Comparison of ENCODE assay signal across 10 mouse cellular contexts in genomic region chr12:15896511-15896910, GRCm38 (mm10).
DNase-seq lines count a peak whose midpoint lies in the region; ATAC-seq lines count a peak whose summit lies in the region.
"Had no signal": no experiment of that assay in that cellular context is flagged by ENCODE, and none has a peak within 500 bp of the region (broad histone marks: within the 10 kb centered on the region; RNA-seq: fewer than 3 reads in every experiment).

No protein-coding gene starts in this region.

- intact Hi-C loops in gastrocnemius, postnatal 14 days (cut with DNase I; ENCODE audit: low total_unique reads), result no loop called here

- H3K9me3 ChIP-seq in hindbrain, embryonic 16.5 days (ENCODE audit: control insufficient read depth, low read length), result no peaks in the 10 kb centered on the region
- no peaks in the 10 kb centered on the region for H3K9me3 ChIP-seq in hindbrain, embryonic 13.5 days
- no peaks in the 10 kb centered on the region for H3K9me3 ChIP-seq in liver, embryonic 12.5 days (replicated peaks)
- H3K9me3 ChIP-seq in heart, embryonic 12.5 days (replicated peaks), result no peaks in the 10 kb centered on the region

- H3K4me3 ChIP-seq in hindbrain, embryonic 16.5 days (ENCODE audit: low read length), result no peak overlapping the region
- H3K4me3 ChIP-seq in hindbrain, embryonic 13.5 days, result no peak overlapping the region
- no peak overlapping the region for H3K4me3 ChIP-seq in liver, embryonic 12.5 days
- H3K4me3 ChIP-seq in heart, embryonic 12.5 days, result no peak overlapping the region

- H3K4me2 ChIP-seq in hindbrain, embryonic 16.5 days (ENCODE audit: low read length), result no peak overlapping the region
- H3K4me2 ChIP-seq in hindbrain, embryonic 13.5 days, result no peak overlapping the region
- no peak overlapping the region for H3K4me2 ChIP-seq in liver, embryonic 12.5 days
- no peak overlapping the region for H3K4me2 ChIP-seq in heart, embryonic 12.5 days

- H3K9ac ChIP-seq in hindbrain, embryonic 16.5 days (ENCODE audit: low read depth, low read length), result no peak overlapping the region
- no peak overlapping the region for H3K9ac ChIP-seq in hindbrain, embryonic 13.5 days
- no peak overlapping the region for H3K9ac ChIP-seq in liver, embryonic 12.5 days
- no peak overlapping the region for H3K9ac ChIP-seq in heart, embryonic 12.5 days

- no peak overlapping the region for H3K27ac ChIP-seq in hindbrain, embryonic 16.5 days (ENCODE audit: low read depth, low read length)
- no peak overlapping the region for H3K27ac ChIP-seq in hindbrain, embryonic 13.5 days
- H3K27ac ChIP-seq in liver, embryonic 12.5 days, result no peak overlapping the region
- no peak overlapping the region for H3K27ac ChIP-seq in heart, embryonic 12.5 days (ENCODE audit: poor library complexity, severe bottlenecking)

- ATAC-seq in hindbrain, embryonic 16.5 days, result peak; percentile 87
- no peak for ATAC-seq in hindbrain, embryonic 13.5 days (ENCODE audit: low FRiP score)
- peak; percentile 94 for ATAC-seq in inflammation-experienced regulatory T-cells, adult 6 months
- ATAC-seq in neutrophil, adult 5-6 weeks (ENCODE audit: extremely low read depth, insufficient number of reproducible peaks, low FRiP score, poor library complexity, severe bottlenecking), result peak; percentile 77; the same call in 1 of the 2 replicates
- no peak for ATAC-seq in liver, embryonic 12.5 days
- no peak for ATAC-seq in heart, embryonic 12.5 days (ENCODE audit: insufficient number of reproducible peaks, low FRiP score)

- peak; percentile 74 for DNase-seq in Muller cell, postnatal 12 days (ENCODE audit: inconsistent ontology term)
- DNase-seq in gastrocnemius, postnatal 14 days, result no peak
- DNase-seq: liver; thymus, adult 18-20 months had no signal

- H3K36me3 ChIP-seq in hindbrain, embryonic 16.5 days (ENCODE audit: control insufficient read depth, insufficient read depth, low read length), result no peaks in the 10 kb centered on the region
- H3K36me3 ChIP-seq in hindbrain, embryonic 13.5 days, result no peaks in the 10 kb centered on the region
- no peaks in the 10 kb centered on the region for H3K36me3 ChIP-seq in liver, embryonic 12.5 days
- no peaks in the 10 kb centered on the region for H3K36me3 ChIP-seq in heart, embryonic 12.5 days

- H3K4me1 ChIP-seq in hindbrain, embryonic 16.5 days (ENCODE audit: control insufficient read depth, insufficient read depth, low read depth, low read length), result peaks cover 3% of the 10 kb centered on the region; the same call in 1 of the 2 replicates
- H3K4me1 ChIP-seq in hindbrain, embryonic 13.5 days (replicated peaks), result no peaks in the 10 kb centered on the region
- H3K4me1 ChIP-seq in liver, embryonic 12.5 days, result no peaks in the 10 kb centered on the region
- H3K4me1 ChIP-seq in heart, embryonic 12.5 days (replicated peaks), result peaks cover 5% of the 10 kb centered on the region; the same call in 1 of the 2 replicates

- H3K27me3 ChIP-seq in hindbrain, embryonic 16.5 days (replicated peaks; ENCODE audit: control insufficient read depth, insufficient read depth, low read length), result no peaks in the 10 kb centered on the region
- no peaks in the 10 kb centered on the region for H3K27me3 ChIP-seq in hindbrain, embryonic 13.5 days
- H3K27me3 ChIP-seq in liver, embryonic 12.5 days (replicated peaks), result no peaks in the 10 kb centered on the region
- H3K27me3 ChIP-seq in heart, embryonic 12.5 days (replicated peaks), result no peaks in the 10 kb centered on the region

- 49% methylated on average over 3 of the region's 3 CpGs for WGBS in hindbrain, embryonic 16.5 days
- 77% methylated on average over 3 of the region's 3 CpGs for WGBS in hindbrain, embryonic 13.5 days
- 55% methylated on average over 3 of the region's 3 CpGs for WGBS in liver, embryonic 12.5 days (ENCODE audit: insufficient replicate concordance)
- 77% methylated on average over 3 of the region's 3 CpGs for WGBS in heart, embryonic 12.5 days

Comparison
In these comparisons a context has a peak if more than half of its experiments do, and no peak if none do; other contexts are left out.
1. ATAC-seq: peak in hindbrain, embryonic 16.5 days (single experiment), inflammation-experienced regulatory T-cells, adult 6 months (single experiment) and neutrophil, adult 5-6 weeks (single experiment); none in hindbrain, embryonic 13.5 days (single experiment), liver, embryonic 12.5 days (single experiment) and heart, embryonic 12.5 days (single experiment).